Mouse (Mus musculus): ENCODE data around the gene Rtel1. TPM values are rescaled to one million over a fixed set of nuclear protein-coding genes. Genes with fewer than 3 reads are reported as not detected.

Rtel1 gene
- polyA plus RNA-seq, 1 experiment = 43.5 TPM

GRCm38 (mm10) chr2:181314080-181314810, 5.3 kb upstream of the Rtel1 start, which contains the start of gene Stmn3:
Gene Stmn3, minus strand, starts transcription at chr2:181314500.
- no peak within 1 kb of the TSS for H3K4me3 ChIP-seq (ENCODE audit: insufficient read depth, low read length)

GRCm38 (mm10) chr2:181320103-181320499, 562 bp downstream of the Rtel1 start:
- no peak for TF ChIP-seq POLR2A (IDR thresholded peaks at IDR 0.05; ENCODE audit: low read depth, low read length)
- TF ChIP-seq CTCF (IDR thresholded peaks at IDR 0.05; ENCODE audit: borderline replicate concordance, insufficient read depth, low read length) = no peak
- Histone ChIP-seq H3K4me1 (ENCODE audit: control insufficient read depth, insufficient read depth, low read length) (no peaks in the 10 kb centered on the region), H3K4me3 (ENCODE audit: insufficient read depth, low read length) (peak overlapping the region; percentile 64), H3K27ac (ENCODE audit: insufficient read depth, low read length) (no peak overlapping the region)

More at GRCm38 (mm10) chr2:181314080-181314810, 5.3 kb upstream of the Rtel1 start, which contains the start of gene Stmn3:
- no peak for TF ChIP-seq CTCF (IDR thresholded peaks at IDR 0.05; ENCODE audit: borderline replicate concordance, insufficient read depth, low read length)
- TF ChIP-seq POLR2A (IDR thresholded peaks at IDR 0.05; ENCODE audit: low read depth, low read length) = no peak
- H3K27ac ChIP-seq (ENCODE audit: insufficient read depth, low read length) = no peak within 1 kb of the TSS
- H3K4me1 ChIP-seq (ENCODE audit: control insufficient read depth, insufficient read depth, low read length) = no peaks in the 10 kb centered on the region

- TF ChIP-seq CTCF (IDR thresholded peaks at IDR 0.05; ENCODE audit: borderline replicate concordance, insufficient read depth, low read length) (no peak), POLR2A (IDR thresholded peaks at IDR 0.05; ENCODE audit: low read depth, low read length) (no peak)
- H3K4me3 ChIP-seq (ENCODE audit: insufficient read depth, low read length) = no peak overlapping the region
- H3K27ac ChIP-seq (ENCODE audit: insufficient read depth, low read length) = no peak overlapping the region
- H3K4me1 ChIP-seq (ENCODE audit: control insufficient read depth, insufficient read depth, low read length) = no peaks in the 10 kb centered on the region
Observed at GRCm38 (mm10) chr2:181322136-181322535, 2.6 kb downstream of the Rtel1 start.

- Histone ChIP-seq H3K4me3 (ENCODE audit: insufficient read depth, low read length) (no peak overlapping the region), H3K27ac (ENCODE audit: insufficient read depth, low read length) (no peak overlapping the region), H3K4me1 (ENCODE audit: control insufficient read depth, insufficient read depth, low read length) (no peaks in the 10 kb centered on the region)
- no peak for TF ChIP-seq POLR2A (IDR thresholded peaks at IDR 0.05; ENCODE audit: low read depth, low read length)
- no peak for TF ChIP-seq CTCF (IDR thresholded peaks at IDR 0.05; ENCODE audit: borderline replicate concordance, insufficient read depth, low read length)
Observed at GRCm38 (mm10) chr2:181326098-181326497, 6.6 kb downstream of the Rtel1 start.

GRCm38 (mm10) chr2:181332542-181332941, 13.0 kb downstream of the Rtel1 start:
- H3K4me3 ChIP-seq (ENCODE audit: insufficient read depth, low read length) = no peak overlapping the region
- no peak for TF ChIP-seq POLR2A (IDR thresholded peaks at IDR 0.05; ENCODE audit: low read depth, low read length)
- TF ChIP-seq CTCF (IDR thresholded peaks at IDR 0.05; ENCODE audit: borderline replicate concordance, insufficient read depth, low read length) = no peak
- no peaks in the 10 kb centered on the region for H3K4me1 ChIP-seq (ENCODE audit: control insufficient read depth, insufficient read depth, low read length)
- H3K27ac ChIP-seq (ENCODE audit: insufficient read depth, low read length) = no peak overlapping the region

GRCm38 (mm10) chr2:181334023-181334422, 14.5 kb downstream of the Rtel1 start:
- Histone ChIP-seq H3K4me1 (ENCODE audit: control insufficient read depth, insufficient read depth, low read length) (no peaks in the 10 kb centered on the region), H3K27ac (ENCODE audit: insufficient read depth, low read length) (no peak overlapping the region), H3K4me3 (ENCODE audit: insufficient read depth, low read length) (no peak overlapping the region)
- TF ChIP-seq CTCF (IDR thresholded peaks at IDR 0.05; ENCODE audit: borderline replicate concordance, insufficient read depth, low read length) (no peak), POLR2A (IDR thresholded peaks at IDR 0.05; ENCODE audit: low read depth, low read length) (no peak)

- no peak overlapping the region for H3K27ac ChIP-seq (ENCODE audit: insufficient read depth, low read length)
Observed at GRCm38 (mm10) chr2:181340426-181340825, 20.9 kb downstream of the Rtel1 start.

GRCm38 (mm10) chr2:181342766-181343165, 23.2 kb downstream of the Rtel1 start:
- H3K27ac ChIP-seq (ENCODE audit: insufficient read depth, low read length) = no peak overlapping the region
- TF ChIP-seq CTCF (IDR thresholded peaks at IDR 0.05; ENCODE audit: borderline replicate concordance, insufficient read depth, low read length) (no peak), POLR2A (IDR thresholded peaks at IDR 0.05; ENCODE audit: low read depth, low read length) (no peak)

More at GRCm38 (mm10) chr2:181340426-181340825, 20.9 kb downstream of the Rtel1 start:
- TF ChIP-seq POLR2A (IDR thresholded peaks at IDR 0.05; ENCODE audit: low read depth, low read length) = no peak
- TF ChIP-seq CTCF (IDR thresholded peaks at IDR 0.05; ENCODE audit: borderline replicate concordance, insufficient read depth, low read length) = no peak
- Histone ChIP-seq H3K4me1 (ENCODE audit: control insufficient read depth, insufficient read depth, low read length) (no peaks in the 10 kb centered on the region), H3K4me3 (ENCODE audit: insufficient read depth, low read length) (no peak overlapping the region)

GRCm38 (mm10) chr2:181356780-181357179, 37.2 kb downstream of the Rtel1 start:
- Histone ChIP-seq H3K4me1 (ENCODE audit: control insufficient read depth, insufficient read depth, low read length) (no peaks in the 10 kb centered on the region), H3K4me3 (ENCODE audit: insufficient read depth, low read length) (no peak overlapping the region), H3K27ac (ENCODE audit: insufficient read depth, low read length) (no peak overlapping the region)
- TF ChIP-seq CTCF (IDR thresholded peaks at IDR 0.05; ENCODE audit: borderline replicate concordance, insufficient read depth, low read length) (no peak), POLR2A (IDR thresholded peaks at IDR 0.05; ENCODE audit: low read depth, low read length) (0 out of 2 replicates have a peak, but pooled peaks have one; percentile 5)

More at GRCm38 (mm10) chr2:181342766-181343165, 23.2 kb downstream of the Rtel1 start:
- Histone ChIP-seq H3K4me1 (ENCODE audit: control insufficient read depth, insufficient read depth, low read length) (no peaks in the 10 kb centered on the region), H3K4me3 (ENCODE audit: insufficient read depth, low read length) (no peak overlapping the region)

GRCm38 (mm10) chr2:181363946-181364345, 44.4 kb downstream of the Rtel1 start:
- Histone ChIP-seq H3K4me1 (ENCODE audit: control insufficient read depth, insufficient read depth, low read length) (peaks cover 2% of the 10 kb centered on the region; the same call in 1 of the 2 replicates), H3K4me3 (ENCODE audit: insufficient read depth, low read length) (peak overlapping the region; percentile 98), H3K27ac (ENCODE audit: insufficient read depth, low read length) (no peak overlapping the region)
- TF ChIP-seq POLR2A (IDR thresholded peaks at IDR 0.05; ENCODE audit: low read depth, low read length) (no peak), CTCF (IDR thresholded peaks at IDR 0.05; ENCODE audit: borderline replicate concordance, insufficient read depth, low read length) (no peak)
